Mouse (Mus musculus) C2C12 (cell line): ENCODE data around the gene Pkn2. TPM values are rescaled to one million over a fixed set of nuclear protein-coding genes. Genes with fewer than 3 reads are reported as not detected.

Source experiments
- H3K27me3 ChIP-seq: one replicate; pipeline ENCODE4 v1.6.1; 2011; ENCODE audit not compliant: control insufficient read depth, insufficient read depth, insufficient read length
- H3K36me3 ChIP-seq: one replicate; pipeline ENCODE4 v1.6.1; 2011; ENCODE audit not compliant: control insufficient read depth, insufficient read depth
- H3K4me3 ChIP-seq: one replicate; pipeline ENCODE4 v1.5.1; 2011; ENCODE audit warnings: mild to moderate bottlenecking, control low read depth; ENCODE audit not compliant: poor library complexity, insufficient read depth, severe bottlenecking
- H3K79me2 ChIP-seq: one replicate; pipeline ENCODE4 v1.6.1; 2011; ENCODE audit not compliant: control insufficient read depth, insufficient read depth
- H3K79me3 ChIP-seq: one replicate; pipeline ENCODE4 v1.6.1; 2011; ENCODE audit warnings: low read depth, control low read depth
- H3ac ChIP-seq: one replicate; pipeline ENCODE3; 2011; ENCODE audit warnings: low read depth; ENCODE audit not compliant: control insufficient read depth, insufficient read length
- CEBPB ChIP-seq: IDR thresholded peaks from one replicate; pipeline ENCODE4 v1.6.1; 2011; ENCODE audit warnings: low read depth, mild to moderate bottlenecking, control low read depth, moderate library complexity
- CTCF ChIP-seq: IDR thresholded peaks from one replicate; pipeline ENCODE4 v1.5.1; 2011; ENCODE audit not compliant: control insufficient read depth, insufficient read depth, insufficient read length
- FOSL1 ChIP-seq: IDR thresholded peaks from one replicate; pipeline ENCODE4 v1.8.0; 2011; ENCODE audit warnings: mild to moderate bottlenecking, low read length; ENCODE audit not compliant: poor library complexity, insufficient read depth, severe bottlenecking
- MAX ChIP-seq: IDR thresholded peaks from one replicate; pipeline ENCODE4 v1.6.1; 2011; ENCODE audit warnings: mild to moderate bottlenecking, control low read depth
- MYOD1 ChIP-seq: IDR thresholded peaks from one replicate; pipeline ENCODE4 v1.6.1; 2011; ENCODE audit warnings: low read depth; ENCODE audit not compliant: control insufficient read depth, insufficient read length
- MYOG ChIP-seq: IDR thresholded peaks from one replicate; pipeline ENCODE4 v1.6.1; 2011; ENCODE audit not compliant: control insufficient read depth, insufficient read length; ENCODE audit errors: extremely low read depth
- USF1 ChIP-seq: IDR thresholded peaks from one replicate; pipeline ENCODE4 v1.6.1; 2011; ENCODE audit warnings: low read depth, mild to moderate bottlenecking, control low read depth, moderate library complexity
- polyA plus RNA-seq: library from polyadenylated mRNA; unstranded; fragments of >200 nt; fragmentation: generic; extraction: Trizol; gene quantifications from one replicate; pipeline ENCODE4 v1.2.1, GENCODE M21; 2012; ENCODE audit warnings: missing spikeins

Gene Pkn2
- polyA plus RNA-seq, 1 experiment = 12.3 TPM

GRCm38 (mm10) chr3:142747673-142748072 is 134.1 kb downstream of the Pkn2 start:
- no peaks in the 10 kb centered on the region for H3K27me3 ChIP-seq

GRCm38 (mm10) chr3:142745076-142745475 is 136.7 kb downstream of the Pkn2 start:
- no peaks in the 10 kb centered on the region for H3K36me3 ChIP-seq
- no peak overlapping the region for H3ac ChIP-seq
- TF ChIP-seq MYOG (no peak), FOSL1 (no peak), USF1 (no peak), MAX (no peak)
- no peaks in the 10 kb centered on the region for H3K27me3 ChIP-seq
- H3K4me3 ChIP-seq = no peak overlapping the region
- H3K79me3 ChIP-seq = no peaks in the 10 kb centered on the region
- no peaks in the 10 kb centered on the region for H3K79me2 ChIP-seq

More at GRCm38 (mm10) chr3:142747673-142748072, 134.1 kb downstream of the Pkn2 start:
- H3ac ChIP-seq = no peak overlapping the region
- no peak for TF ChIP-seq MAX
- no peak for TF ChIP-seq USF1
- TF ChIP-seq FOSL1 = no peak
- no peak for TF ChIP-seq CEBPB
- no peak for TF ChIP-seq CTCF
- TF ChIP-seq MYOD1 = no peak
- TF ChIP-seq MYOG = no peak
- no peaks in the 10 kb centered on the region for H3K79me3 ChIP-seq
- H3K36me3 ChIP-seq = no peaks in the 10 kb centered on the region
- no peaks in the 10 kb centered on the region for H3K79me2 ChIP-seq
- H3K4me3 ChIP-seq = no peak overlapping the region

GRCm38 (mm10) chr3:142743973-142744898 is 137.6 kb downstream of the Pkn2 start:
- Histone ChIP-seq H3K27me3 (no peaks in the 10 kb centered on the region), H3K36me3 (no peaks in the 10 kb centered on the region), H3ac (no peak overlapping the region), H3K79me3 (no peaks in the 10 kb centered on the region), H3K79me2 (no peaks in the 10 kb centered on the region), H3K4me3 (no peak overlapping the region)
- no peak for TF ChIP-seq MYOD1
- no peak for TF ChIP-seq MAX
- no peak for TF ChIP-seq CTCF
- TF ChIP-seq FOSL1 = no peak
- TF ChIP-seq USF1 = no peak
- no peak for TF ChIP-seq CEBPB
- TF ChIP-seq MYOG = no peak

Other genes with a start within 250 kb of the Pkn2 start
- gene Kyat3, start 181.0 kb downstream of the Pkn2 start, polyA plus RNA-seq = 0.71 TPM
- 27.5 TPM for gene Gtf2b, start 117.0 kb downstream of the Pkn2 start, polyA plus RNA-seq